In the genomic region with DNA sequence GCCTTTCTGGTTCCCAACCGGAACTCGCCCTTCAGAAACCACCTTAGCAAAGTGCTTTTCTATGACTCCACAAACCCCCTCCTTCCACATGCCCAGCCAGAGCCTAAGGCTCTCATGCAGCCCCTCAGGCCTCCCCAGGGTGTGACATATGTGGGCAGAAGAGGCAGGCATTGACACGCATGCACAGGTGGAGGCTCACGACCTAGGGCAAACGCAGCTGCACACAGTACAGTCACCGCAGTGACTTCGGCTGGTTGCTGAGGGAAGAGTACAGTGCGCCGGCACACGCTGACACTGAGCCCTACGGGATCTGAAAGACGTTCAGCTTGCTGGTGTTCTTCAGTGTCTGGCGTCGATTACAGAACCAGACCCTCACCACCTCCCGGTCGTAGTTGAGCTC, we compare ENCODE assay signal across 25 mouse cellular contexts.
"Had no signal": no experiment of that assay in that cellular context is flagged by ENCODE, and none has a peak within 500 bp of the region (broad histone marks: within the 10 kb centered on the region; RNA-seq: fewer than 3 reads in every experiment).

No protein-coding gene starts in this region.

- H3K9ac ChIP-seq: heart, embryonic 12.5 days; hindbrain, embryonic 12.5 days; hindbrain, embryonic 14.5 days; intestine, embryonic 15.5 days; limb, embryonic 13.5 days had no signal

- H3K27ac ChIP-seq: gastrocnemius, adult 2 months; heart, embryonic 10.5 days; hindbrain, embryonic 10.5 days; hindbrain, embryonic 12.5 days; hindbrain, embryonic 14.5 days; intestine, embryonic 15.5 days; layer of hippocampus, adult 2 months; left cerebral cortex, adult 2 months; limb, embryonic 13.5 days had no signal

- ATAC-seq: hindbrain, embryonic 16.5 days; inflammation-experienced regulatory T-cells, adult 6 months; intestine, embryonic 15.5 days; intestine, postnatal 0 days had no signal

- DNase-seq: gastrocnemius, adult 2 months; gastrocnemius, postnatal 10 days; gastrocnemius, postnatal 25 days; heart, adult 18-20 months; heart, postnatal 10 days; heart, postnatal 4 days; kidney, adult 18-20 months; kidney, adult 8-10 months; kidney, postnatal 10 days; kidney, postnatal 25 days; kidney, postnatal 4 days; liver had no signal

- H3K27me3 ChIP-seq: heart, embryonic 12.5 days; hindbrain, embryonic 12.5 days; intestine, embryonic 15.5 days; limb, embryonic 13.5 days had no signal

- H3K4me3 ChIP-seq: gastrocnemius, adult 2 months; heart, embryonic 10.5 days; heart, embryonic 12.5 days; hindbrain, embryonic 10.5 days; hindbrain, embryonic 12.5 days; intestine, embryonic 15.5 days; layer of hippocampus, adult 2 months; left cerebral cortex, adult 2 months; limb, embryonic 13.5 days had no signal

- H3K9me3 ChIP-seq: heart, embryonic 10.5 days; heart, embryonic 12.5 days; hindbrain, embryonic 10.5 days; hindbrain, embryonic 12.5 days; intestine, embryonic 15.5 days; limb, embryonic 13.5 days had no signal

- H3K36me3 ChIP-seq: intestine, embryonic 15.5 days had no signal

- H3K4me2 ChIP-seq: heart, embryonic 12.5 days; hindbrain, embryonic 12.5 days; hindbrain, embryonic 14.5 days; intestine, embryonic 15.5 days; limb, embryonic 13.5 days; liver, embryonic 11.5 days had no signal
